Mouse (Mus musculus): ENCODE data around the gene Ncor2. TPM values are rescaled to one million over a fixed set of nuclear protein-coding genes. Genes with fewer than 3 reads are reported as not detected.

Ncor2 gene
- total RNA-seq, 1 experiment = 19.9 TPM

- in situ Hi-C loops (cut with MboI; ENCODE audit: low sequenced_read_pairs in 2 of 2, unreplicated experiment in 2 of 2) = no loop called here
- Histone ChIP-seq H3K36me3 (ENCODE audit: control insufficient read depth, insufficient read depth, low read length, poor library complexity, severe bottlenecking) (no peaks in the 10 kb centered on the region), H3K4me3 (ENCODE audit: insufficient read depth in 1 of 2, low read depth in 1 of 2, low read length in 2 of 2, poor library complexity in 1 of 2, severe bottlenecking in 1 of 2) (peak overlapping the region; percentile 3 to 28; a peak in 1 of 4 replicates), H3K9me3 (ENCODE audit: control insufficient read depth, insufficient read depth, low read depth, low read length) (no peaks in the 10 kb centered on the region), H3K4me1 (ENCODE audit: control insufficient read depth in 2 of 2, insufficient read depth in 2 of 2, low read length in 2 of 2, poor library complexity in 1 of 2) (peaks cover 2 to 28% of the 10 kb centered on the region in 2 experiments; a peak in 2 of 4 replicates), H3K9ac (ENCODE audit: insufficient read depth, low read depth, low read length, poor library complexity, severe bottlenecking) (no peak overlapping the region), H3K27ac (ENCODE audit: insufficient read depth, low read depth, low read length, poor library complexity, severe bottlenecking) (no peak overlapping the region)
- no peak for TF ChIP-seq CHD2 (IDR thresholded peaks at IDR 0.05; ENCODE audit: low read depth, low read length)
- TF ChIP-seq HCFC1 (IDR thresholded peaks at IDR 0.05; ENCODE audit: borderline replicate concordance, insufficient read depth, low read length) = no peak
- no peak for TF ChIP-seq ZNF384 (IDR thresholded peaks at IDR 0.05; ENCODE audit: low read depth, low read length)
- TF ChIP-seq ZC3H11A (IDR thresholded peaks at IDR 0.05; ENCODE audit: borderline replicate concordance, low read depth, low read length) = no peak
- no peak for TF ChIP-seq MAFK (IDR thresholded peaks at IDR 0.05; ENCODE audit: insufficient read depth, low read depth, low read length)
- DNase-seq (ENCODE audit: low read depth, low spot score) = no peak
These were observed 4.4 kb upstream of the Ncor2 start for GRCm38 (mm10) chr5:125183321-125184003.

DNA sequence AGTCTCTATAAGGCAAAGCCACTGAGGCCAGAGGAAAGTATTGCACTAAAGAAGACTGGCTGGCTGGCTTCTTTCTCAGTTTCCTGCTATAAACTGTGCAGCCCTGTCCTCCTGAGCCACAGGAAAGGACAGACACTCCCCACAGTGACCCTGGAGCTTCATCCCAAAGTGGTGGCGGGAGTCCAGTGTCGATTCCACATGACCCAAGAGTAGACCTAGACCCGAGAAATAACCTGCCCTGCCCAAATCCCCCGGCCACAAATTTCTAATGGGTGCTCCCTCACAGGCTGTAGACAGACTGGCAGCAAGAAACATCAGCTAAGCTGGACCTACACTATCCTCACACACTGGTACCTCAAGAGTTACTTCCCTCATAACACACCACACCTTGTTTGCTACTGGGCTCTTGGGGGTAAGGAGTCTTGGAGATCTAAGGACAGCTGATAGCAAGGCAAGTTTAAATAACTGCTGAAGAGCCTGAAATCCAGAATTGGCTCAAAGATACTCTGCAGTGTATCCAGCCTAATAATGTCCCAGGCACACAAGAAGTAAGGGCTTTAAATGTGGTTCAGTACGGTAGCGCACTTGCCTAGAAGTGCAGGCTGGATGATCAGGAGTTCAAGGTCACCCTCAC lies 1.7 kb upstream of the Ncor2 start:
- Histone ChIP-seq H3K9me3 (ENCODE audit: control insufficient read depth, insufficient read depth, low read depth, low read length) (no peaks in the 10 kb centered on the region), H3K9ac (ENCODE audit: insufficient read depth, low read depth, low read length, poor library complexity, severe bottlenecking) (no peak overlapping the region), H3K4me3 (ENCODE audit: insufficient read depth in 1 of 2, low read depth in 1 of 2, low read length in 2 of 2, poor library complexity in 1 of 2, severe bottlenecking in 1 of 2) (no peak overlapping the region), H3K27ac (ENCODE audit: insufficient read depth, low read depth, low read length, poor library complexity, severe bottlenecking) (no peak overlapping the region), H3K36me3 (ENCODE audit: control insufficient read depth, insufficient read depth, low read length, poor library complexity, severe bottlenecking) (no peaks in the 10 kb centered on the region), H3K4me1 (ENCODE audit: control insufficient read depth in 2 of 2, insufficient read depth in 2 of 2, low read length in 2 of 2, poor library complexity in 1 of 2) (peaks cover 2 to 39% of the 10 kb centered on the region in 2 experiments; a peak in 2 of 4 replicates)
- TF ChIP-seq CHD2 (IDR thresholded peaks at IDR 0.05; ENCODE audit: low read depth, low read length) (no peak), HCFC1 (IDR thresholded peaks at IDR 0.05; ENCODE audit: borderline replicate concordance, insufficient read depth, low read length) (no peak), ZNF384 (IDR thresholded peaks at IDR 0.05; ENCODE audit: low read depth, low read length) (no peak), ZC3H11A (IDR thresholded peaks at IDR 0.05; ENCODE audit: borderline replicate concordance, low read depth, low read length) (no peak), MAFK (IDR thresholded peaks at IDR 0.05; ENCODE audit: insufficient read depth, low read depth, low read length) (no peak)
- in situ Hi-C loops (cut with MboI; ENCODE audit: low sequenced_read_pairs in 2 of 2, unreplicated experiment in 2 of 2) = no loop called here
- DNase-seq (ENCODE audit: low read depth, low spot score) = no peak

DNA sequence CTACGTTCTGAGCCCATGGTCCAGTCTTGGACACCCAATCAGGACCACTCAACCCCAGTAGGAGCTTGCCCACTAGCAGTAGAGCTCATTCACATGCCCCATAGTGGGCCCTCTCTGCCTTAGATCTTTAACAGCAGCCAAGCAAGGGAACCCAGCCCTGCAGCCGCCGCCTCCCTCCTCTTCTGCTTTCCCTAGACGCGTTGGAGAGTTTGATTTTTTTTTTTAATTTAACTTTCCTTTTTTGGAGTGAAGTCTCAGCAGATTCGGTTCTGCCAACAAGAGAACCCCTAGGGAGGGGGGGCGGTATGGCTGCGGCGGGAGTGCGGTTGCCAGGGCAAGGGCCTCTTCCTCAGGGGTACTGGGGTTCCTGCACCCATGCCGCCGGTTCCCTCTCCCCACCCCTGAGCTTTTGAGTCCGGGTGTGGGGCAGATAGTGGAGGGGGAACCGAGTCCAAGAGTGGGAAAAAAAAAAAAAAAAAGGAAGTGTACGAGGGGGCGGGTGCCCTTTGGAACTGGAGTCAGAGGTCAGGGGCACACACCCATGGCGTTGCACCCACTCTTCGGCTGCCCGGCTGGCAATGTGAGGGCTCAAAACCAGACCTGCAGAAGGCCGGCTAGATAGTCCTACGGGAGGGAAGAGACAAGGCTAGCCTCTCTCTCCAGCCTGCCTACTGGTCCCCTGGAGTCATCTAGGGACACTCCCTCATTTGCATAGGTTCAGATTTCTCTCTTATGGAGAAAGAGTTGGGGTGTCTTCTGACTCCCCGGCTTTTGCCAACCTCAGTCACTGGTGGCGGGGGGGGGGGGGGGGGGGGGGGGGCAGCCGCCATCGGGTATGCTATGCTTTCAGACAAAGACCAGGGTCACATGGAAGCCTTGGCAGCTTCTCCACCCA lies 963 bp upstream of the Ncor2 start:
- DNase-seq (ENCODE audit: low read depth, low spot score) = no peak
- H3K4me3 ChIP-seq (ENCODE audit: insufficient read depth in 1 of 2, low read depth in 1 of 2, low read length in 2 of 2, poor library complexity in 1 of 2, severe bottlenecking in 1 of 2) = peak overlapping the region; percentile 86 to 89
- H3K9me3 ChIP-seq (ENCODE audit: control insufficient read depth, insufficient read depth, low read depth, low read length) = no peaks in the 10 kb centered on the region
- H3K27ac ChIP-seq (ENCODE audit: insufficient read depth, low read depth, low read length, poor library complexity, severe bottlenecking) = no peak overlapping the region
- peak overlapping the region; percentile 68 for H3K9ac ChIP-seq (ENCODE audit: insufficient read depth, low read depth, low read length, poor library complexity, severe bottlenecking)
- peaks cover 0 to 35% of the 10 kb centered on the region in 2 experiments; a peak in 2 of 4 replicates for H3K4me1 ChIP-seq (ENCODE audit: control insufficient read depth in 2 of 2, insufficient read depth in 2 of 2, low read length in 2 of 2, poor library complexity in 1 of 2)
- peaks cover 1% of the 10 kb centered on the region; the same call in 1 of the 2 replicates for H3K36me3 ChIP-seq (ENCODE audit: control insufficient read depth, insufficient read depth, low read length, poor library complexity, severe bottlenecking)
- TF ChIP-seq MAFK (IDR thresholded peaks at IDR 0.05; ENCODE audit: insufficient read depth, low read depth, low read length) (no peak), ZNF384 (IDR thresholded peaks at IDR 0.05; ENCODE audit: low read depth, low read length) (no peak), ZC3H11A (IDR thresholded peaks at IDR 0.05; ENCODE audit: borderline replicate concordance, low read depth, low read length) (no peak), HCFC1 (IDR thresholded peaks at IDR 0.05; ENCODE audit: borderline replicate concordance, insufficient read depth, low read length) (no peak), CHD2 (IDR thresholded peaks at IDR 0.05; ENCODE audit: low read depth, low read length) (no peak)
- in situ Hi-C loops (cut with MboI; ENCODE audit: low sequenced_read_pairs in 2 of 2, unreplicated experiment in 2 of 2) = no loop called here
